Mouse (Mus musculus) neural tube, embryonic 10.5 days (tissue): Measurements from ENCODE around the gene Fsip1.

Source experiments
- DNase-seq: peaks from one replicate; pipeline ENCODE4 v3.0.0-alpha.2; 2017; ENCODE audit warnings: low spot score; ENCODE audit errors: extremely low spot score

Gene Fsip1

DNA sequence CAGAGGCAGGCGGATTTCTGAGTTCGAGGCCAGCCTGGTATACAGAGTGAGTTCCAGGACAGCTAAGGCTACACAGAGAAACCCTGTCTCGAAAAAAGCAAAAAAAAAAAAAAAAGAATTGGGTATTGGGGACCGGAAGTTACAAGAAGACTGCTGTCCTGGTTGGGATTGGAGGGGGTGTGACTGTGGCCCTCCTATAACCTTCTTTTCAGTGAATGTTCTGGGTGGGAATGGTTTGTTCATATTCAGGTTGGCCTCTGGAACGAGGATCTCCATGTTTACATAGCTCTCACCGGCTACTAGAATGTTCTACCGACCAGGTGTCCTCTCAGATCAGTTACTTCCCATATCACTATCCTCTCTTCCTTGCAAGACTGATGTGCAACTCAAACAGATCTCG is 328 bp upstream of the Fsip1 start:
- DNase-seq = no peak

DNA sequence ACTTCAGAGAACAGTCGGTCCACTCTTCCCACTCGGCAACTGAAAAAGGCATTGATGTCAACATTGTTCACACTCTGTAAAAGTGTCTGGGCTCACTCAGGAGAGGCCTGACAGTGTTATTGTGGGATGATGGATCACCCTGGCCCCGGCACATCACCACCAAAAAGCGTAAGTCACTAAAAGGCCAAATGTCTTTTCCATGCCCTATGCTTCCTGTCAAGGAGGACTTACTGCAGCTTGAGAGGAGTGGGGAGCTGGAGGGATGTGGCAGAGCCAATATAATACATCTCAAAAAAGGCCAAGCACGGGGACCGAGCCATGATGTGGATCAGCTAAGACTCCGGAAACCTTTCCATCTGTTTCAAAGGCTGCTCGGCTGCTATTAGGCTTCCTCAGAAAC is 2.2 kb downstream of the Fsip1 start:
- peak; percentile 33 for DNase-seq

DNA sequence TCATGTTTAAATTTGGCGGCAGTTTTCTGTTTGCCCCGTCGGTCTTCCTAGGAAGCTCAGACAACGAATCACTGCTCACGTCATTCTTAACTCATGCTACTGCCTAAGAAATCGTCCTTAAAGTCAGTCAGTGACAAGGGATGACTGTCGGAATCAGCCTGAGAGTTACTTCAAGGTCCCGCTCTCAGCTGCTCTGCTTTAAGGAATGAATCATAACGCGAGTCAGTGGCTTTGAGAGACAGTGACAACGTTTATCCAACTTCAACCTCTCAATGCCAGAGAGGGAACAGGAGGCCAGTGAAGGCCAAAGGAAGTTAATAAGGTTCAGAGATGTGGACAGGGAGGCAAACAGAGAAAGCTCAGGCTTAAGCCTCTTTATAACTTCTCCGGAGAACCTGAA is 7.8 kb downstream of the Fsip1 start:
- DNase-seq = no peak

DNA sequence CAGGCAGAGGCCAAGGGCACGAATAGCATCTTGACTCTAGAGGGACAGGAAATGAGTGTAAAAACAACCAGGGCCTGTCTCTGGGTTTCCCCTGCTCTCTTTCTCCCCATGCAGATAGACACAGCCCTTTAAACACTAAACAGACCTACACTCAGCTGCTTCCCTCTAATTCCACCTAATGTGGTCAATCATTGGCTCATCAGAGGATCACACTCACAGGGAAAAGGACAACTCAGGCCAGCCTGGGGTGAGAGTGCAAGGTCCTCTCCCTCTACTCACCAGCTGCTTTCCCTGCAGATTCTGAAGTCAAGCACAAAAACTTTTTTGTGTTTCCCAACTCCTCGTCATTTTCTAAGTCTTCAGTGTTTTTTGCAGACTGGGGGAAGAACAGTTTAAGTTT is 8.8 kb downstream of the Fsip1 start:
- DNase-seq = no peak

DNA sequence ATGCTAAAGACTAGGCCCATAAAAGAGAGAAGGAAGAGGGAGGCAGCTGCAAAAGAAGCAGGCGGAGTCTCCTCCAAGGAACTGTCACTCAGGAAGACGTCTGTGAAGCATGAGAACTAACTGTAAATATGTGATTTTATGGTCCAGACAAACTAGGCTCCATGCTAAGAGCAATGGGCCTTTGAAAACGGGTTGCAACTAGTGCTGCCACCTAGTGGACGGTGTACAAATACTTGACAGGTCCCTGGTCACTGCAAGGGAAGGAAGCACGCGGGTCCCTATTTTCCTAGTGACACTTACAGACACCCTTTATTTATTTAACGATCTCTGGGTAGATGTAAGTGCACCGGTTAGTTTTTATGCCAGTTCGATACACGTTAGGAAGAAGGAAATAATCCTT is 10.9 kb downstream of the Fsip1 start:
- peak; percentile 79 for DNase-seq

DNA sequence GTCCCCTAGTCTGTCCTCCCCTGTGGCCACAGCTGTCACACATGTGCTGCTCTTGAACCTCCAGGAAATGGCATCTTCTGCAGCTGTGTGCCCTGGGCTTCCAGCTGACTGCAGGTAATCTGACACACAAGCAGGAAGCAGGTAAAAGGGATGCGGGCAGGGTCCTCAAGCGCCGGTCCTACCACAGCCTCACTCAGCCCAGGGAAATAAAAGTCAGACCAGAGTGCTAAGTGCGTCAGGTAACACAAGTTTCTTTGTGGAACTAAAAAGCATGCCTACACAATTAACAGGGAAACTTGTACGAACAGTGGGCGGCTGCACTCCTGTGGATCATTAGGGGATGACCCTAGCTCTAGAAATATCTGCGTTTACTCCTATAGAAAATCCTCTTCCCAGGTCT is 20.6 kb downstream of the Fsip1 start:
- DNase-seq = no peak

DNA sequence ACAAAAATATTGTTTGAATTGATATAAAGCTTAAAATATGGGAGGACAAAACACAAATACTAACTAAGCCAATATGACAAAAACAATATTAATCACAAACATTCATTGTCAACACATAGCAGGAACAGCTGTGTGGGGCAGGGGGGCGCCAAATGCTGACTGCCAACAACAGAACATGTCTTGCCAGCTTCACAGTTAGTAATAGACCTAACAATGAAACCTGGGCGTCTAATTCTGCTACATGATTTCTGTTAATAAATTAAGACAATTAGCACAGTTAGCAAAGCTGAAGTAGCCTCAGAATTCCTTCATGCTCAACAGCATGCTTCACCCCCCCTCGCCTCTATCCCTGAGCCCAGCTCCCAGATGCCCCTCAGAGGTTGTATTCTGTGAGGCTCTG is 21.2 kb downstream of the Fsip1 start:
- DNase-seq = no peak

DNA sequence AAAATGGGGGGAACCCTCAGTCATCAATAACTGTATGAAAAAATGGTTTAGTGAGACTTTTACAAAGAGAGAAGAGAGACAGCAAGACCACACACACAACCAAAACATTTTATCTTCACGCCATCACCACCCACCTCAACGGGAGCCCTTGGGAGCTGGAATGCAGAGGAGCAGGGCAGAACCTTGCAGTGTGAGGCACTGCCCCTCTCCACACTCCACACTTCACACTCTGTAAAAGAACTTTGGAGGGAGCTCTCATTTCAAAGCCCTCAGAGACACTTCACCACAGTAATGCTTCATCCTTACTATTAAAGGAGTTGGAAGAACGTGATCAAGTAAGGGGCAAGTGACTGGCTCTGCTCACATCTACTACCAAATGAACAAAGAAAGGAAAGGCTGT is 26.2 kb downstream of the Fsip1 start:
- DNase-seq = no peak

DNA sequence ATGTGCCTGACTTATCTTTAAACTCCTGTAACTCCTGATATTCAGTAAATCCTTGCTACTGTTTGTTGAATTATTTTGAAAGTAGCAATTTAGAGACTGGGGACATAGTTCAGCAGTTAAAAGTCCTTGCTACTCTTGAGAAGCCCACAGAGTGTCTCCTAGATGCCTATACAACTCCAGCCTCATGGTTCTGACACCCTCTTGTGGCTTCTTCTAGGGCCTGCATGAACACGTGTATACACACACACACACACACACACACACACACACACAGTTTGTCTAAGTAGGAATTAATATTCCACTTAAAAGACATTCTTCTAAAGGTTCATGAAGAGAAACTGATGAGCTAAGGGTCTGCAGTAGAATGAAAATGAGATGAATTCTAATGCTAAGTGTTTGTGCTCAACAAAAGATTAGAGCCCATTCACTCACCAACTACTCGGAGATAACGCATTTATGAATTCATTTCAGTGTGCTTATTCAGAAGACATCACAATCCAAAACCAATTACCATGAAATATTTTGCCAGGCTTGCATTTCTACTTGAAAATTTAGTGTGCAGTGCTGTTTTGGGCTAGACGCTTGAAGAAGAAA is 28.2 kb downstream of the Fsip1 start:
- DNase-seq = no peak

DNA sequence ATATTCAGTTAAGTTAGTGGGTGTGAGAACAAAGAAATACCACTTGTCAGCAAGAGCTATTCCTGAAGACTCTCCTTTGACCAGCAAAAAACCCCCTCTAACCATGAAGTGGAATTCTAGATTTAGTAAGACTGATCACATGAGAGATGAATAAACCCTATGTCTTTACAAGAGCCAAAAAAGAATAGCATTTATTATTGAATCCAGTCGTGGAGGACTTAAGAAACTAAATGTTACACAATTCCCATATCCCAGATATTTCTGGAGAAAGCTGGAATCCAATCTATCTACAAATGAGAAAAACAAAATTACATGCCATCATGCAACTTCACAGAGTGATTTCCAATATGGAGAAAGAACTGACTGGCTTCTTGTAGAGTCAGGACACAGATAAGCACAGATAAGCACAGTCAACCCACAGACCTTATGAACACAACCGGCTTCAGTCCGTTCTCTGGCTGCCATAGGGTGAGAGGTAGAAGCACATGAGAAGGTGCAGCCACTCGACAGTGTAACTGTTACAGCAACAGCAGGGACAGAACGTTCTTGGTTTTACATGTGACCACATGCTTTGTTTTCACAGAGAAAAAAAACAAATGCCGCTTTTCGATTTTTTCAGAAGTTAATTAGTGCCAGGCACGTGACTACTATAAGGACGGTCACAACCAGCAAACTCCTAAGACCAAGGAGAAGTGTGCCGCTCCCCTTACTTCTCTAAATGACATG is 31.3 kb downstream of the Fsip1 start:
- DNase-seq = no peak

DNA sequence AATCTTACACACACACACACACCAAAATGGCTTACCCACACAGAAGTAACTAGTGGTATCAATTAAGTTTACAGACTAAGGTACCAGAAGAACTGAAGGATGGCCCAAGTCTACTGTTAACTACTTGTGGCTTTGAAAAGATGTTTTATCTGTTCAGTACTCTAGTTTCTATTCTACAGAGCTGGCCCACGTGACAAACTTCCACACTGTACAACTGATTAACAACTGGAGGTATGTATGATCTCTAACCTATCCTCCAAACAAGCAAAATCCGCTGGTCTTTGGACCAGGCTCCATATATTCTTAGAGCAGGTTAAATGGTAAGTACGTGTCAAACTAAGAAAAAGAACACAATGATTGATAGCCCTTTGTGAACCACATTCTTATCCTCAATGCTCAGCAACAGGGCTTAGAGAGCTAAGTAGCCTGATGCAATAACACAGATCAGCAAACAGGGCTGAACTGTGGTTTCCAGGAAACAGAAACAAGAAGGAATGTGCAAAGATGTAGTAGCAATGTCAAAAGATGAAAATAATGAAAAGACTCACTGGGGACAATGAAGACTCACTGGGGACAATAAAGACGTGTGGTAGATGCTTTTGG is 38.7 kb downstream of the Fsip1 start:
- DNase-seq = no peak

DNA sequence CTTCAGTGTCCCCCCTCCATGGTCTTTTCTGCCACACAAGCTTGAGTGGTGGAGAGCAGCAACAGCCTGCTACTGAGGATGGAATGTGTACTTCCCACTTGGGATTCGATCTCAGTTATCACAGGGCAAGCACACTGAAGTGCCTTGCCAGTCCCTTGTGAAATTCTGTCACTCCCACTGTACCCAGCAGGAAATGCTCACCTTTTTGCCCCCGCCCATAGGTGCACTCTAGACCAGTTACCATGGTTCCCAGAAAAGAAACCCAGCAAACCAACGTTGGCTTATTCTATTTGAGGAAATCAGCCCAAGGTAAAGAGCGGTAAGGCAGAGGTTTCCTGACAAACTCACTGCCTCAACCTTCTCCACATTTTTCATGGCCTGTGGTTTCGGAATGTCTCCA is 47.1 kb downstream of the Fsip1 start:
- no peak for DNase-seq

DNA sequence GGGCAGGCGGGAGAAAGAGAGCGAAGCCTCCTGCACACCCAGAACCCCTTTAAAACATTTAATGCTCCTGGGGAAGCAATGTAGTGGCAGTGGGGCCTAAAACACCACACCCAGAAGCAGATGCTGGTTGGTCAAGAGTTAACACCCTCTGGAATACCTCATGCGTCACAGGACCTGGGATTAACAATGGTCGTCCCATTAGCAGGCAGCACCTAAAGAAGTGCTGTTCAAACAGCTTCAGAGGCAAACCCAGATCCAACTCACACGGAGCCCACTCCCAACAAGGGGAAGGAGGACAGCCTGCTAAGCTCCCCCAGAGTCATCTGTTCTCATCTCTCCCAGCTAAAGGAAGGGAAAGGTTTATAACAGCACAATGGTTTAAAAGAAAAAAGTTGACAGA is 48.1 kb downstream of the Fsip1 start:
- DNase-seq = no peak

DNA sequence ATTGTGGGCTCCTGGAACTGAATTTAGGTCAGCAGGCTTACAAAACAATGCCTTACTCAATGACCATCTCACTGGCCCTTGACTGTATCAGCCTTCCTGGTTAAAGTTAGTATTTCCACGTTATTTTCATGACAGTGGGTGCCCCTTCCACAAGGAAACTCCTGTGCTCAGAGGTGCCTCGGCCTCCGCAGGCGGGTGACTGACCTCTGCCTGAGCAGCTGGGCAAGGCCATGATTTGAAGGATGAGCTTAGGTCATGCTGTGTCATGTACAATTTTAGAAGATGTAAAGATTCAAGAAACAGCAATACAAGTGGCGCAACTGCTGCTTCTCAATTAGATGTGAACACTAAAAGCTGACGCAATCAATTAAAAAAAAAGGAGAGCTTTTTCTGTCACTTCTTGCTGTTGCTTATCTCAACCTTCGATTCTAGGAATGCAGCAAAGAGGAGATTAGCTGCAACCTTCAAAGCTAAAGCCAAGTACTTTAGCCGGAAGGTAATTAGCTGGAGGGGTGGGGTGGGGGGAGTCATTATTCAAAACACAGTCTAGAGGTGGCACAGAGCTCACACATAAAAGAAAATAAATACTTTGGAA is 50.7 kb downstream of the Fsip1 start:
- no peak for DNase-seq

DNA sequence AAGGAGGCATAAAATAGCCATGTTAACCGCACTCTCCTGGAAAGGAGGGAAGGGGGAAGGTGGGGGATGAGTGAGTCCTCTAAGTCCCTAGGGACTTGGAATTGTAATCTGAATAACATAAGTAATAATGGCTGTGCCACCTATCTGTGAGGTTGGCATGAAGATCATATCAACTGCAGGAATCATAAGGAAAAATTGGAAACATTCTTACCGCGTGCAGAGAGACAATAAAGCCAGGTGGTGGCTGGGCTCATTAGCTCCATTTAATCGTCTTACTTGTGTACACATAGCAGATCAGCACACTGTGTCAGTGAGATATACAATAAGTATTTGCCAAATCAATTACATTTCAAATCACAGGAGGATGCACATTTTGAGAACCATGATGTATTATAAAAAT is 52.1 kb downstream of the Fsip1 start:
- no peak for DNase-seq

DNA sequence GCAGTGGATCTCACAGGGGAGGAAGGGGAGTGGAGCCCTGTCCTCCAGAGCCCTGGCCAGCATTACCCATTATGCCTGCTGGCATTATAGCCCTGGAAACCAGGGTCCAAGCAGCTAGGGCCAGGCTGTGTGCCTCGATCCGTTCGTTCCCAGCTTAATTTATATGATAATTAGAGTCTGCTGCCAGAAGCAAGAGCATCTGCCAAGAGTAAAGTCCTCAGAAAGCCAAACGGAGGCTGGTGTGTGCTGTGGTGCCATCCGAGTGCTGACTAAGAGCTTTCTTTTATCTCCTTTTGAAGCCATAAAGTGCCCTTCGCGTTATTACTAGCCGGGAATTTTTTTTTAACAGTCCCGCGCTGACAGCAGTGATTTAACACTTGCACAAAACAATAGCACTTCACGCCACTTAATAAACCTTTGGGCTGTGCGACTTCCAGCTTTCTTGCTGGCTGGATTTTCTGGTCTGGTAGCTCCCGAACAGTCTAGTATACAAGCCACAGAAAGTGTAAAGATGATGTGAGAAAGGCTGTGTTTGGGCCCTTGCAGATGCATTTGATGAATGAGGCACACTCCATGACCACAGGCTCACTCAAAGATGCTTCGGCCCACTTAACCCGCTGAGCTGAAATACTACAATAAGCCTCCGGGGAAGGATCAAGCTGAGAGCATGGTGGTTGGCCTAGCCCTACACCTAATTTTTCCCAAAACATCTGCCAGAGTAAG is 52.9 kb downstream of the Fsip1 start:
- peak; percentile 43 for DNase-seq

DNA sequence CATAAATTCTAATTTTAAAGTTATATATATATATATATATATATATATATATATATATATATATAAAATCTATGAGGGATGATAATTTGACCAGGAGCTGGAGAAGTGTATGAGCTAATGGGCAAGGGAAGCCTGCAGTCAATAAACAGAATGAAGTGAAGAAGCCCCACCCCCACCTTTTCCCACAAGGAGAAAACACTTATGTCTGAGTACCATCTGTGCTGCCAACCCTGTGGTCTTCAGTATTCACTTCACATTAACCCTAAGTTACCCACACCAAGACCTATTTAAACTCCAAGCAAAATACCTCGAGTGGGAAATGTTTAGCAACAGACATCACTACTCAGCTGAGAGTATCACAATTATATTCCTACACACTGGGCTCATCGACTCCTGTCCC is 53.8 kb downstream of the Fsip1 start:
- DNase-seq = no peak

DNA sequence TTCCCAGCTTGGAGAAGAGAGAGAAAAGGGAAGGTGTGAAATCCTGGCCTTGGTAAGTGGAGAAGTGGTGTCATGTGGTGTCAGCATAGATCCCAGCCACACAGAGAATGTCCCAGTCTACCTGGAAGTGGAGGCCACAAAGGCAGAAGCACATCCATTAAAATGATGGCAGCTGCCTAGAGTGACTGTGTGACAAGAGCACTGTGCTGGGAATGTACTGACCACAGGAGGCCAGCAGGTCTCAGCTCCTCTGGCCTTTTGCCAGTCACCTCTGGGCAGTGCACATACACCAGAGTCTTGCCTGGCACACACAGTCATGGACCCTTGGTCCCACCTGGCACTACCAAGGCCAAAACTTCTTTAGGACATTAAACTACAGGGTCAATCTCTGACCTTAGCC is 54.8 kb downstream of the Fsip1 start:
- DNase-seq = no peak

DNA sequence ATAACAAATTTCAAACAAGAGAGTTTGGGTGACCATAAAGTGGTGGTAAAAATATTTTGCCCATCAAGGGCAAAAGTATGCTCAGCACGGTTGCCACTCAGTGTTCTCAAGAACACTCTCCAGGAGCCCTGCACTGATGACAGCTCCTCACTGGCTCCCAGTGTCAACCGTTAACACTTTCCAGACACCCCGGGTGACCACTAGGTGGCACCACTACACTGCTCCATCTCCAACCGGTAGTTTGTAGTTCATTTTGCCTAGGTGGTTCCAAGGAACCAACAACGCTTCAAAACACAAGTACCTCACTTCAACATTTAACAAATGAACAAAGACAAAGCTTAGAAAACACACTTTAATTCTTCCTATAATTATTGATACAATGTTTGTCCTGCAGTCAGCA is 56.9 kb downstream of the Fsip1 start:
- peak; percentile 79 for DNase-seq

DNA sequence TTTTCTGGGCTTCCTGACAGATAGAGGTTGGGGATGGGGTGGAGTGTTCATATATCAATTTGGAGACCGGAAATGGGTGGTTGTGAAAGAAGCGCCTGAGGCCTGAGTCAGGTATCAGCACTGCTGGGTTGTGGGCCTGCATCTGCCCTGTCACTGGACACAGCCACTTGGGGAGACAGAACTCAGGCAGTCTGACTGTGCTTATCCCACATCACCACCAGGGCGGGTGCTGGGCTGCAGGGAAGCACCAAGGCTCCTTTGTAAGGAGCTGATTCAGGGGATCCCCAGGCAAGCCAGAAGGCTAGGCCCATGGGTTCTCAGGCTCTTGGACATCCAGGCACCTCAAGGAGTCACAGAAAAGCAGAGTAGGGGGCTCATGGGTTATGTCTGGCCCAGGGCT is 59.8 kb downstream of the Fsip1 start:
- DNase-seq = no peak

DNA sequence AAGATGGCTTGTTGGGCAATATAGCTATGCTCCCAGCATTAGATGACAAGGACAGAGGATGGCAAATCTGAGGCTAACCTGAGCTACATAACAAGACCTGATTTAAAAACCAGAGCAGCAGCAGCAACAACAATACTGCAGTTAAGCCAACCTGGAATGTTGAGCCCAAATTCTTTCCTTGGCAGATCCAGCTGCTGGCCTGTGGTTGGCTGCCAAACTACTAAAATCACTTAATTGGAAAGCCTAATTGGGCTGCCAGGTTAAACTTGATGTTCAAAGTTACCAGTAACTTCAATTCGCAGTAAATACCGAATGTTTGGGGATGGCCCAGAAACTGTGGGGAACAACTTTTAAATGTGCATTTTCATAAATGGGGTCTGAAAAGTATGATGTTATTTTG is 74.6 kb downstream of the Fsip1 start:
- no peak for DNase-seq
